Mouse (Mus musculus): Measurements from ENCODE around the gene Arxes1. TPM values are rescaled to one million over a fixed set of nuclear protein-coding genes. Genes with fewer than 3 reads are reported as not detected.
"Not testable (repeated sequence)": the region's sequence is repeated elsewhere in the genome, so short reads cannot be mapped to it uniquely, and the experiment has no call there.

The Arxes1 gene
- under 1 TPM; 0.32 to 0.93 TPM for total RNA-seq (2021)
- long read RNA-seq, experiment 1 = 0 reads
- long read RNA-seq, experiment 2, partial matches to known transcripts = 0 of 1 reads
- long read RNA-seq, experiment 2, other reads (novel, unspliced or antisense) = 0 of 1 reads

- not testable (repeated sequence) for DNase-seq
Measured at GRCm38 (mm10) chrX:136032799-136033763, at the start of gene Arxes1. Arxes1 (plus strand) TSS chrX:136033367.

DNA sequence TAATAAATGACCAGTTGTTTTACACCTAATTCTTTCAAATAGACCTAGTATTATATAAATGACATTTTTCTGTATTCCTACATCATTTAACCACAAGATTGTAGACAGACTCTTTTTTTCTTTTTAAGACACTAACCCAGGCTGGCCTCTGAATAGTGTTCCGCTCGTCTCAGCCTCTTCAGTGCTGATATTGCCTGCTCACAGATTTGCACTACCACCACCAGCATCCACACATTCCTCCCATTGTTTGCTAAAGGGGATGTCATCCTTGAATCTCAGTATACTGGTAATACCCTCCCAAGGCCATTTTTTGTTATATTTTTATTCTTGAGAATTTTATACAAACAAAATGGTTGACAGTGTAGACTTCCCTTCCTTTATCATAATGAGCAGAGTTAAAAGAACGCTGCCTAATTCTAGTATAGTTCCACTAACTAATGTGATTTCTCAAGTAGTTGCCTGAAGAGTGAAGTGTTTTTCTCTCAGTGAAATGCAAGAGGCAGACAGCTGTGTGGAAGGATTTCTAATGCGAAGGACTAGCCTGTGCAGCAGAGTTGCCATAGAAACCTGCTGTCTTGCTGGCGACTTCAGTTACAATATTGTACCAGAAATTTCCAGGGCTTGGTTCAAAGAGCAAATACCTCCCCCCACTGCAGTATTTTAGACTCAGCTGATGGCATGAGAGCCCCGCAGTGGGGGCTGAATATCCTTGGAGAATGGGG lies 48.5 kb upstream of the Arxes1 start:
- no peak for DNase-seq

DNA sequence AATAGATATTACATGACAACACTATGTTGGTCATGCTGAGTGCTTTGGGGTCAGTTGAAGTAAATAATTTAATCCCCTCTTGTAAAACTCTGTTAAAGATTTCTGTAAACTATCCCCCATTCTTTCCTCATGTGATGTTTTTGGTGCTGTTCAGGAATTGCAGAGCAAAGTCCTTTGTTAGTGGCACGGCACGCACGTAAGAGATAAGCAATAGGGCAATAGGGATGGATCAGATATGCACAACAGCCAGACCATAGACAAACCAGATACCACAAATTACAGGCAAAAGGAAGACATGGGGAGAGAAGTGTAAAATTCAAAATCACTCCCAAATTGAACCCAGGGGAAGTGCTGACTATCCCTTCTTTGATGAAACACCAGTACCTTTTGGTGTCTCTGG lies 46.9 kb upstream of the Arxes1 start:
- no peak for DNase-seq

- DNase-seq = peak in 1 of 2 experiments; percentile 1
Measured at GRCm38 (mm10) chrX:135990661-135991060, 42.5 kb upstream of the Arxes1 start.

GRCm38 (mm10) chrX:135993192-135993594 lies 40.0 kb upstream of the Arxes1 start:
- DNase-seq = not testable (repeated sequence)

DNA sequence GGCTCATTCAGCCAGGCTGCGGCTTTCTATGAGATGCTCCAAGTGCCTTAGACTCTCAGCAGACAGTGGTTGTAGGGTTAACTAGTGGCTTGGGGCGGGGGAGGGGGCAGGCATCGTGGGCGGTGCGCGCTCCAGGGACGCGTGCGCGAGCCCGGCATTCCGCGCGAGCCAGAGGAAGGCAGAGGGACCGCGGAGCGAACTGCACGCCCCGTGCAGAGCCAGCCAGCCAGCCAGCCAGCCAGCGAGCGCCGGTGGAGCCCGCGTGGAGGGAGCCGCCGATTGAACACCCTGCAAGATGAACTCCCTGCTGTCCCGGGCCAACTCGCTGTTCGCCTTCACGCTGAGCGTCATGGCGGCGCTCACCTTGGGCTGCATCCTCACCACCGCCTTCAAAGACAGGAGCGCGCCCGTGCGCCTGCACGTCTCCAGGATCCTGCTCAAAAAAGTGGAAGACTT lies 39.5 kb upstream of the Arxes1 start, which contains the start of gene Arxes2:
Gene Arxes2, plus strand, starts transcription at position 161 of the 456 bp plus-strand sequence.
- DNase-seq = peak in 1 of 2 experiments; percentile 1

DNA sequence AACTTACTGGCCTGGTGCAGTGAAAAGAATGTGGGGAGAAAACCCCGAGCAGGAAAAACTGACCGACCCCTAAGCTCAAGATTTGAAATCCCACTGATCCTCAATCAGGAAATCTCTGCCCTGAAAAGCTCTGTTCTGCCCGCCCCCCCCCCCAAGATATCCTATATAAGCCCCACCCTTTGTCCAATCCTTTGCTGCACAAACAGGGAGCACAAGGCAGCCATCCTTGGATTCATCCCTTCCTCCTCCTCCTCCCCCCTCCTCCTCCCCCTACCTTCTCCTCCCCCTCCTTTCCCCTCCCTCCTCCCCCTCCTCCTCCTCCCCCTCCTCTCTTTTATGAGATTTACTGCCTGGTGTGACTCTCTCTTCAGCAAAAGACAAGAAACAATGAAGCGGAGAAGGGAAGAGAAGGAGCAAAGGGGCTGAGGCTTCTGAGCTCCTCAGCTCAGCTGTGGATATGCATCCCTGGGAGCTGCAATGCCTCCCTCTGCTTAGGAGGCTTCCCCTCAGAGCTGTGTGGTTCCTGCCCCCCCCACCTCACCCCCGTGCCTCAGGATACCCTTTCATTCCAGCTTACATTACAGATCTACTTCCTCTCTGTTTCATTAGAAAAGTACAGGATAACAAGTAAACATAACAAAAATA lies 25.8 kb upstream of the Arxes1 start:
- no peak for DNase-seq

GRCm38 (mm10) chrX:136014392-136014791 lies 18.8 kb upstream of the Arxes1 start:
- DNase-seq = no peak

DNA sequence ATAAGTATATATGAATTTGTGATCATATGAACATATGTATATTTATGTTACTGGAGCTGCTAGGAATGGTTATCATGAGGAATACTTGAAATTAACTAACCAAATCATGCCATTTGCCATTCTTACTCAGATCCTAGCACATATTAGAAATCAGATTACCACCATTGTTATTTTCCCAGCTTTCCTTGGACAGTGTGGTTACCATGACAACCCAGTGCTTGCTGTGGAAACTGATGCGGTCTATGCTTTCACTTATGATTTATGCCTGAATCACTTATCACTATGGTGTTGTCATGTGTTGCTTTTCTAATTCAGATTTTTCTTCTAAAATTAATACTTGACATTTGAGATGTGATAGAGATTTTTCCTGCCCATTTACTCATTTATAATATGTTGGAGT lies 2.8 kb upstream of the Arxes1 start:
- DNase-seq = no peak

DNA sequence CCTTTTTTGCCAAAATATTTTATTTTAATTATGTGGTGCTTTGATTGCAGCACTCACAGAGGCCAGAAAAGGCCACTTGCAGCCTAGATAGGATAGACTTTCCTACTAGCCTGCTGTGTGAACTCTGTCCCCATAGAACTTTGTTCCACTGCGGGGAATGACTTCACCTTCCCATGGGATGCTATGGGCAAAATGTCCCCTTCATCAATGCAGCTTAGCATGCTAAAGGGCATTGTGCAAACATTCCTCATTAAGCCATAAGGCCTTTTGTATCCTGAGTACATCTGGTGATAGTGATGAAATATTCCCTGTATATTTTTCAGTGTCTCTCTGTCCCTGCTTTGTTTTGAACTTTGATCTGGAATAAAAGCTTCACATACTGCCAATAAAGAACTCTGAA lies 10.6 kb downstream of the Arxes1 start:
- no peak for DNase-seq

GRCm38 (mm10) chrX:136047528-136047927 lies 14.4 kb downstream of the Arxes1 start:
- peak; percentile 16 to 56 for DNase-seq

- DNase-seq = no peak
Measured at GRCm38 (mm10) chrX:136051219-136051618, 18.1 kb downstream of the Arxes1 start.

- DNase-seq = no peak
Measured at GRCm38 (mm10) chrX:136060698-136061097, 27.5 kb downstream of the Arxes1 start.

DNA sequence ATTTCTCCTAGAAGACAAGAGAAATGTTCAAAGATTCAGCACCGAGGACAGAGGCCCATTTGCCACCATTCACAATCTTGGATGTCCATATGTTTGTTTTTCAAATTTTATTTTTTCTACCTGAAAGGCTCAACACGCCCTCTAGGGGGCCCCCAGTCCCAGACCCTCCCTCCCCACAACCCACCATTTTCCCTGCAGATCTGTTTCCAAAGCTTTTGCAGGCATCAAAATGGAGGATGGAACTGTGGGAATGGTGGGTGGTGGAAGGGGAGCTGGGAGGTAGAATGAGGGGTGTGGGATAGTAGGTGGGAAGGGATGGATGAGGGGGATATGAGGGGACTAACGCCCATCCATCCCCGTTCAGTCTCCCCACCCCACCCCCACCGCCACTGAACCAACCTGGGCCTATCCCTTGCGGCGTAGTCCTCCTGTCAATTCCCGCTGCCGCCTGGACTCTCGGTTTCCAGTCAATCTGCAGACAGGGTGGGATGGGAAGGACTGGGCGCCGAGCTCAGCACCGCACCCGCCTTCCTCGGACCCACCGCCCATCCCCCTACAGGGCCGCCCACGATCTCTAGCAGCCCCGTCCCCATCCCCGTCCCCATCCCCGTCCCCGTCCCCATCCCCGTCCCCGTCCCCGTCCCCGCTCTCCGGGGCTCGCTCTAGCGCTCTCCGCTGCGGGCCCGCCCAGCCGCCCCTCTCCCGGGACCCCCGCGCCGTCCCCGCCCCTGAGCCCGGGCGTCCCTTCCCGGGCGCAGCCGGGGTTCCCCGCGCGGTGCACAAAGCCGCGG lies 34.2 kb downstream of the Arxes1 start:
- DNase-seq = not testable (repeated sequence)

DNA sequence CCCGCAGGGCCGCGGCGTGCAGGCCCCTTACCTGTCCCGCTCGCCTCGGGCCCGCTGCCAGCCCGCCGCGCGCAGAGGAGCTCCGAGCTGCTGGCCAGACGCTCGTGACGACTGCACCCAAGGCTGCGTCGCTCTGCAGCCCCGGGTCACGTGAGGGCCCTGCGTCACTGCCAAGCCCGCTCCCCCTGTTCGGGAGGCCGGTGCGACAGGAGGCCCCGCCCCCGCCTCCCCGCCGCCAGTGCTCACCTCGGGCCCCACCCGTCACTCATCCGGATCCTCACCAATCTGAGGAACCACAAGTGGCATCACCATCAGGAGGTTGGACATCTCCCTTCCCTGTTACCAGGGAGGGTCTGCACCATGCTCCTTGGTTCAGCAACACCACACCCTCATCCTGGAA lies 34.9 kb downstream of the Arxes1 start, which contains the start of gene Bex2:
Gene Bex2, minus strand, starts transcription at position 217 of the 400 bp plus-strand sequence.
- DNase-seq = not testable (repeated sequence)

Other genes with a start within 250 kb of the Arxes1 start
- 10 to 100 TPM in 1 of 2 experiments, 1 to 10 TPM in 1; 8.5 to 15.3 TPM for gene Bhlhb9, start 235.8 kb upstream of the Arxes1 start, total RNA-seq (2021)
- 1 to 10 TPM; 2.2 to 4.5 TPM for gene Gprasp2, start 194.3 kb upstream of the Arxes1 start, total RNA-seq (2021)
- gene Arxes2, start 39.5 kb upstream of the Arxes1 start, total RNA-seq (2021) = 1 to 10 TPM in 1 of 2 experiments, under 1 TPM in 1; 0.79 to 4.3 TPM
- not detected for gene Bex2, start 34.9 kb downstream of the Arxes1 start, total RNA-seq (2021)
- not detected for gene Nxf3, start 51.9 kb downstream of the Arxes1 start, total RNA-seq (2021)
- gene Bex4, start 105.6 kb downstream of the Arxes1 start, total RNA-seq (2021) = under 1 TPM; 0.87 to 0.98 TPM
- 10 to 100 TPM; 12.3 to 14.7 TPM for gene Tceal8, start 139.0 kb downstream of the Arxes1 start, total RNA-seq (2021)
- under 1 TPM in 1 of 2 experiments, not detected in 1; 0.67 TPM for gene Tceal5, start 170.5 kb downstream of the Arxes1 start, total RNA-seq (2021)
- gene Tceal7, start 181.4 kb downstream of the Arxes1 start, total RNA-seq (2021) = 1 to 10 TPM in 1 of 2 experiments, under 1 TPM in 1; 0.82 to 1.3 TPM
- 1 to 10 TPM; 3.0 to 4.7 TPM for gene Bex1, start 182.1 kb downstream of the Arxes1 start, total RNA-seq (2021)
- 10 to 100 TPM; 24.0 to 26.9 TPM for gene Tceal9, start 211.7 kb downstream of the Arxes1 start, total RNA-seq (2021)
- 10 to 100 TPM in 1 of 2 experiments, 1 to 10 TPM in 1; 6.0 to 10.9 TPM for gene Bex3, start 236.9 kb downstream of the Arxes1 start, total RNA-seq (2021)